Mouse (Mus musculus) layer of hippocampus, adult 2 months (tissue): ENCODE measurements around the gene Gstm4. TPM values are rescaled to one million over a fixed set of nuclear protein-coding genes. Genes with fewer than 3 reads are reported as not detected.
A peak's percentile ranks its signal among the peaks of the same experiment; 100 is the strongest.

Source experiments
- DNase-seq, 2 experiments: peaks; one replicate each; pipeline ENCODE4 v3.0.0; 2022; ENCODE audit warnings: low spot score in 2 of 2
- H3K27ac ChIP-seq: fragments of 200-600 bp; 2 replicates; pipeline ENCODE4 v1.8.1; 2022
- H3K4me3 ChIP-seq: fragments of 200-600 bp; 2 replicates; pipeline ENCODE4 v1.8.1; 2022; ENCODE audit warnings: mild to moderate bottlenecking
- CTCF ChIP-seq: fragments of 200-600 bp; conservative IDR thresholded peaks from 2 replicates; pipeline ENCODE4 v1.8.1; 2022; ENCODE audit warnings: antibody characterized with exemption, mild to moderate bottlenecking, moderate library complexity
- total RNA-seq, 2 experiments: library from RNA; stranded (reverse); gene quantifications; 2 replicates each; pipeline ENCODE4 v1.2.3; 2021

Gene Gstm4
- total RNA-seq, 2 experiments from 2014 or later: 11.5 to 12.3 TPM

- DNase-seq: peak in 1 of 2 experiments; percentile 27
- Histone ChIP-seq H3K4me3 (peak overlapping the region; percentile 71), H3K27ac (peak overlapping the region; percentile 94)
- no peak for TF ChIP-seq CTCF
Measured at GRCm38 (mm10) chr3:108084767-108085270, 40.1 kb upstream of the Gstm4 start.

GRCm38 (mm10) chr3:108083904-108084407 is 39.3 kb upstream of the Gstm4 start:
- peak overlapping the region; percentile 71 for H3K4me3 ChIP-seq
- no peak for DNase-seq
- TF ChIP-seq CTCF: no peak
- peak overlapping the region; percentile 94; the same call in 1 of the 2 replicates for H3K27ac ChIP-seq

GRCm38 (mm10) chr3:108083161-108083560 is 38.5 kb upstream of the Gstm4 start:
- DNase-seq: no peak
- no peak overlapping the region for H3K4me3 ChIP-seq
- no peak for TF ChIP-seq CTCF
- H3K27ac ChIP-seq: peak overlapping the region; percentile 68; the same call in 1 of the 2 replicates

GRCm38 (mm10) chr3:108082251-108082875 is 37.7 kb upstream of the Gstm4 start:
- Histone ChIP-seq H3K4me3 (no peak overlapping the region; the same call in 1 of the 2 replicates), H3K27ac (peak overlapping the region; percentile 68; the same call in 1 of the 2 replicates)
- DNase-seq: no peak
- no peak for TF ChIP-seq CTCF

- Histone ChIP-seq H3K4me3 (no peak overlapping the region; the same call in 1 of the 2 replicates), H3K27ac (peak overlapping the region; percentile 68; the same call in 1 of the 2 replicates)
- TF ChIP-seq CTCF: no peak
- DNase-seq: no peak
Measured at GRCm38 (mm10) chr3:108081681-108082080, 37.0 kb upstream of the Gstm4 start.

GRCm38 (mm10) chr3:108076836-108077235 is 32.1 kb upstream of the Gstm4 start:
- no peak for TF ChIP-seq CTCF
- no peak for DNase-seq
- no peak overlapping the region for H3K4me3 ChIP-seq

GRCm38 (mm10) chr3:108072983-108073569 is 28.4 kb upstream of the Gstm4 start:
- no peak for DNase-seq
- no peak for TF ChIP-seq CTCF
- Histone ChIP-seq H3K4me3 (no peak overlapping the region), H3K27ac (no peak overlapping the region)

More at GRCm38 (mm10) chr3:108076836-108077235, 32.1 kb upstream of the Gstm4 start:
- H3K27ac ChIP-seq: no peak overlapping the region

GRCm38 (mm10) chr3:108070295-108071293 is 25.9 kb upstream of the Gstm4 start:
- H3K4me3 ChIP-seq: no peak overlapping the region

GRCm38 (mm10) chr3:108069231-108069870 is 24.7 kb upstream of the Gstm4 start:
- TF ChIP-seq CTCF: no peak

More at GRCm38 (mm10) chr3:108070295-108071293, 25.9 kb upstream of the Gstm4 start:
- no peak overlapping the region for H3K27ac ChIP-seq
- peak; percentile 99 for TF ChIP-seq CTCF
- DNase-seq: peak in 1 of 2 experiments; percentile 78

GRCm38 (mm10) chr3:108068826-108069225 is 24.1 kb upstream of the Gstm4 start:
- no peak overlapping the region for H3K27ac ChIP-seq
- DNase-seq: no peak
- TF ChIP-seq CTCF: no peak
- H3K4me3 ChIP-seq: no peak overlapping the region

More at GRCm38 (mm10) chr3:108069231-108069870, 24.7 kb upstream of the Gstm4 start:
- H3K27ac ChIP-seq: no peak overlapping the region
- no peak overlapping the region for H3K4me3 ChIP-seq
- DNase-seq: no peak

- no peak for TF ChIP-seq CTCF
- DNase-seq: no peak
- H3K27ac ChIP-seq: no peak overlapping the region
Measured at GRCm38 (mm10) chr3:108067370-108067934, 22.8 kb upstream of the Gstm4 start.

More at GRCm38 (mm10) chr3:108067370-108067934, 22.8 kb upstream of the Gstm4 start:
- no peak overlapping the region for H3K4me3 ChIP-seq
